Mouse (Mus musculus): Measurements from ENCODE around the gene Gm498. TPM values are rescaled to one million over a fixed set of nuclear protein-coding genes. Genes with fewer than 3 reads are reported as not detected.

The Gm498 gene
- polyA plus RNA-seq (2016; fragmentation: Nextera tagmentation; extraction: Ambion mirVana), result not detected in 2 replicates

- ATAC-seq (ENCODE audit: low FRiP score), result no peak
- Histone ChIP-seq H3K4me3 (no peak within 1 kb of the TSS), H3K27ac (no peak within 1 kb of the TSS), H3K9me3 (replicated peaks) (0 out of 2 replicates have a peak, but pooled peaks cover 3% of the 10 kb centered on the region), H3K36me3 (no peaks in the 10 kb centered on the region), H3K4me2 (replicated peaks) (no peak within 1 kb of the TSS), H3K9ac (no peak within 1 kb of the TSS), H3K4me1 (no peaks in the 10 kb centered on the region), H3K27me3 (no peaks in the 10 kb centered on the region)
- 82% methylated on average over 2 of the region's 2 CpGs for WGBS
Measured at GRCm38 (mm10) chr7:143866538-143866937, at the start of gene Gm498. TSS of gene Gm498 (plus strand) at chr7:143866838.

- Histone ChIP-seq H3K9me3 (replicated peaks) (no peaks in the 10 kb centered on the region), H3K4me3 (no peak overlapping the region), H3K9ac (no peak overlapping the region), H3K4me2 (replicated peaks) (no peak overlapping the region), H3K36me3 (peaks cover 38% of the 10 kb centered on the region), H3K27ac (no peak overlapping the region), H3K4me1 (peaks cover 16% of the 10 kb centered on the region), H3K27me3 (no peaks in the 10 kb centered on the region)
- ATAC-seq (ENCODE audit: low FRiP score), result no peak
- whole genome bisulfite sequencing, result 81% methylated on average over 4 of the region's 4 CpGs
Measured at GRCm38 (mm10) chr7:143819201-143819600, 47.4 kb upstream of the Gm498 start.

- Histone ChIP-seq H3K27ac (no peak overlapping the region), H3K4me2 (replicated peaks) (no peak overlapping the region), H3K4me1 (peaks cover 16% of the 10 kb centered on the region), H3K4me3 (no peak overlapping the region), H3K9me3 (replicated peaks) (no peaks in the 10 kb centered on the region), H3K36me3 (peaks cover 20% of the 10 kb centered on the region), H3K9ac (no peak overlapping the region), H3K27me3 (no peaks in the 10 kb centered on the region)
- WGBS, result 88% methylated on average over 2 of the region's 2 CpGs
- ATAC-seq (ENCODE audit: low FRiP score), result no peak
Measured at GRCm38 (mm10) chr7:143821241-143821640, 45.4 kb upstream of the Gm498 start.

- peak within 1 kb of the TSS; percentile 49 for H3K27ac ChIP-seq
- under 1% methylated on average over 40 of the region's 40 CpGs for WGBS
Measured at GRCm38 (mm10) chr7:143822375-143823265, 44.0 kb upstream of the Gm498 start, which contains the start of the genes Nadsyn1 and Dhcr7. TSS of gene Nadsyn1 (minus strand) at chr7:143822849. TSS of gene Dhcr7 (plus strand) at chr7:143823145.

GRCm38 (mm10) chr7:143823266-143823605 lies 43.4 kb upstream of the Gm498 start:
- H3K4me2 ChIP-seq (replicated peaks), result peak overlapping the region; percentile 61
- ATAC-seq (ENCODE audit: low FRiP score), result peak; percentile 49
- H3K4me1 ChIP-seq, result peaks cover 16% of the 10 kb centered on the region
- H3K36me3 ChIP-seq, result peaks cover 7% of the 10 kb centered on the region
- peak overlapping the region; percentile 48 for H3K4me3 ChIP-seq
- peak overlapping the region; percentile 49 for H3K27ac ChIP-seq
- H3K9ac ChIP-seq, result 0 out of 2 replicates have a peak overlapping the region, but pooled peaks have one; percentile 4
- 73% methylated on average over 4 of the region's 4 CpGs for WGBS
- no peaks in the 10 kb centered on the region for H3K27me3 ChIP-seq
- H3K9me3 ChIP-seq (replicated peaks), result no peaks in the 10 kb centered on the region

More at GRCm38 (mm10) chr7:143822375-143823265, 44.0 kb upstream of the Gm498 start, which contains the start of the genes Nadsyn1 and Dhcr7:
- peak; percentile 98 for ATAC-seq (ENCODE audit: low FRiP score)
- peak within 1 kb of the TSS; percentile 61 for H3K4me2 ChIP-seq (replicated peaks)
- H3K27me3 ChIP-seq, result no peaks in the 10 kb centered on the region
- peaks cover 9% of the 10 kb centered on the region for H3K36me3 ChIP-seq
- H3K4me3 ChIP-seq, result peak within 1 kb of the TSS; percentile 48
- no peaks in the 10 kb centered on the region for H3K9me3 ChIP-seq (replicated peaks)
- H3K4me1 ChIP-seq, result peaks cover 16% of the 10 kb centered on the region
- H3K9ac ChIP-seq, result peak within 1 kb of the TSS; percentile 65

GRCm38 (mm10) chr7:143826985-143827384 lies 39.7 kb upstream of the Gm498 start:
- Histone ChIP-seq H3K27me3 (no peaks in the 10 kb centered on the region), H3K4me1 (peaks cover 27% of the 10 kb centered on the region), H3K9me3 (replicated peaks) (no peaks in the 10 kb centered on the region), H3K27ac (no peak overlapping the region), H3K4me2 (replicated peaks) (no peak overlapping the region), H3K4me3 (no peak overlapping the region), H3K9ac (no peak overlapping the region), H3K36me3 (no peaks in the 10 kb centered on the region)
- WGBS, result 89% methylated on average over 2 of the region's 2 CpGs
- no peak for ATAC-seq (ENCODE audit: low FRiP score)

GRCm38 (mm10) chr7:143829504-143830331 lies 36.9 kb upstream of the Gm498 start:
- H3K4me1 ChIP-seq, result peaks cover 46% of the 10 kb centered on the region
- H3K4me2 ChIP-seq (replicated peaks), result peak overlapping the region; percentile 90
- H3K27ac ChIP-seq, result peak overlapping the region; percentile 93
- ATAC-seq (ENCODE audit: low FRiP score), result peak; percentile 99
- no peaks in the 10 kb centered on the region for H3K36me3 ChIP-seq
- WGBS, result under 1% methylated on average over 37 of the region's 37 CpGs
- no peaks in the 10 kb centered on the region for H3K27me3 ChIP-seq
- peak overlapping the region; percentile 81 for H3K9ac ChIP-seq
- no peaks in the 10 kb centered on the region for H3K9me3 ChIP-seq (replicated peaks)
- peak overlapping the region; percentile 58 for H3K4me3 ChIP-seq

- ATAC-seq (ENCODE audit: low FRiP score), result peak; percentile 20
- Histone ChIP-seq H3K4me1 (peaks cover 51% of the 10 kb centered on the region), H3K27me3 (no peaks in the 10 kb centered on the region), H3K9ac (peak overlapping the region; percentile 81), H3K4me2 (replicated peaks) (peak overlapping the region; percentile 90), H3K9me3 (replicated peaks) (no peaks in the 10 kb centered on the region), H3K4me3 (peak overlapping the region; percentile 58), H3K27ac (peak overlapping the region; percentile 93), H3K36me3 (no peaks in the 10 kb centered on the region)
- WGBS, result 11% methylated on average over 6 of the region's 6 CpGs
Measured at GRCm38 (mm10) chr7:143830399-143830798, 36.2 kb upstream of the Gm498 start.

GRCm38 (mm10) chr7:143832196-143832595 lies 34.4 kb upstream of the Gm498 start:
- 0 out of 2 replicates have a peak overlapping the region, but pooled peaks have one; percentile 1 for H3K9ac ChIP-seq
- H3K36me3 ChIP-seq, result peaks cover 10% of the 10 kb centered on the region; the same call in 1 of the 2 replicates
- ATAC-seq (ENCODE audit: low FRiP score), result no peak
- H3K4me1 ChIP-seq, result peaks cover 55% of the 10 kb centered on the region
- no peak overlapping the region for H3K4me3 ChIP-seq
- H3K4me2 ChIP-seq (replicated peaks), result peak overlapping the region; percentile 90
- no peaks in the 10 kb centered on the region for H3K9me3 ChIP-seq (replicated peaks)
- WGBS, result 85% methylated on average over 8 of the region's 8 CpGs
- no peaks in the 10 kb centered on the region for H3K27me3 ChIP-seq
- H3K27ac ChIP-seq, result no peak overlapping the region

GRCm38 (mm10) chr7:143832611-143833010 lies 34.0 kb upstream of the Gm498 start:
- no peak overlapping the region for H3K4me2 ChIP-seq (replicated peaks)
- no peaks in the 10 kb centered on the region for H3K9me3 ChIP-seq (replicated peaks)
- ATAC-seq (ENCODE audit: low FRiP score), result no peak
- no peak overlapping the region for H3K9ac ChIP-seq
- H3K27me3 ChIP-seq, result no peaks in the 10 kb centered on the region
- H3K4me3 ChIP-seq, result no peak overlapping the region
- no peak overlapping the region for H3K27ac ChIP-seq
- peaks cover 14% of the 10 kb centered on the region for H3K36me3 ChIP-seq
- peaks cover 55% of the 10 kb centered on the region for H3K4me1 ChIP-seq
- WGBS, result 89% methylated on average over 2 of the region's 2 CpGs

- peaks cover 55% of the 10 kb centered on the region for H3K4me1 ChIP-seq
- H3K9ac ChIP-seq, result no peak overlapping the region
- H3K4me2 ChIP-seq (replicated peaks), result no peak overlapping the region
- H3K9me3 ChIP-seq (replicated peaks), result no peaks in the 10 kb centered on the region
- 80% methylated on average over 6 of the region's 6 CpGs for WGBS
- H3K4me3 ChIP-seq, result no peak overlapping the region
- no peak for ATAC-seq (ENCODE audit: low FRiP score)
- H3K36me3 ChIP-seq, result peaks cover 24% of the 10 kb centered on the region
- H3K27ac ChIP-seq, result no peak overlapping the region
- H3K27me3 ChIP-seq, result no peaks in the 10 kb centered on the region
Measured at GRCm38 (mm10) chr7:143833581-143834190, 33.0 kb upstream of the Gm498 start.

All from hindbrain, embryonic 12.5 days (tissue).